Mouse (Mus musculus) lung, postnatal 0 days (tissue): ENCODE data around the gene Rasl10b. TPM values are rescaled to one million over a fixed set of nuclear protein-coding genes. Genes with fewer than 3 reads are reported as not detected.
A peak's percentile ranks its signal among the peaks of the same experiment; 100 is the strongest.

ENCODE experiments used
- ATAC-seq: fragments of 200-750 bp; cut with Nextera tagmentation; 2 replicates; pipeline ENCODE4 v1.8.0; 2017; ENCODE audit warnings: moderate library complexity
- DNase-seq: peaks from one replicate; pipeline ENCODE4 v3.0.0-alpha.2; 2016; ENCODE audit warnings: low spot score
- H3K27ac ChIP-seq: fragments of 300-500 bp; sonication (generic); 2 replicates; pipeline ENCODE4 v1.5.1; 2014; ENCODE audit warnings: antibody characterized with exemption, mild to moderate bottlenecking, low read length, mixed read lengths
- H3K27me3 ChIP-seq: fragments of 300-500 bp; sonication (generic); replicated peaks from 2 replicates; pipeline ENCODE4 v1.6.1; 2014; ENCODE audit warnings: low read length, mixed read lengths; ENCODE audit not compliant: insufficient read depth
- H3K36me3 ChIP-seq: fragments of 300-500 bp; sonication (generic); 2 replicates; pipeline ENCODE4 v1.6.1; 2014; ENCODE audit warnings: low read length, mixed read lengths; ENCODE audit not compliant: insufficient read depth
- H3K4me1 ChIP-seq: fragments of 300-500 bp; sonication (generic); 2 replicates; pipeline ENCODE4 v1.6.1; 2014; ENCODE audit warnings: antibody characterized with exemption, low read depth, low read length, mixed read lengths; ENCODE audit not compliant: insufficient read depth
- H3K4me2 ChIP-seq: fragments of 300-500 bp; sonication (generic); replicated peaks from 2 replicates; pipeline ENCODE4 v1.6.1; 2014; ENCODE audit warnings: low read depth, mild to moderate bottlenecking, low read length, moderate library complexity, mixed read lengths
- H3K4me3 ChIP-seq: fragments of 300-500 bp; sonication (generic); 2 replicates; pipeline ENCODE4 v1.5.1; 2014; ENCODE audit warnings: low read depth, low read length
- H3K9ac ChIP-seq: fragments of 300-500 bp; sonication (generic); replicated peaks from 2 replicates; pipeline ENCODE4 v1.6.1; 2014; ENCODE audit warnings: low read depth, mild to moderate bottlenecking
- H3K9me3 ChIP-seq: fragments of 300-500 bp; sonication (generic); 2 replicates; pipeline ENCODE4 v1.6.1; 2016; ENCODE audit warnings: low read length, mixed read lengths
- CTCF ChIP-seq: IDR thresholded peaks from 2 replicates; pipeline ENCODE4 v1.5.1; 2016; ENCODE audit warnings: antibody characterized with exemption, mild to moderate bottlenecking
- EP300 ChIP-seq: IDR thresholded peaks from 2 replicates; pipeline ENCODE4 v1.6.1; 2016; ENCODE audit warnings: antibody characterized with exemption, mild to moderate bottlenecking, control low read depth
- WGBS: fragments of 180-500 bp; shearing (Covaris S2); extraction: QIAGEN DNeasy Blood & Tissue Kit; methylation state at CpG from one replicate; pipeline ENCODE4 v1.1.7; 2014; 5-methylcytosine and 5-hydroxymethylcytosine counted together
- polyA plus RNA-seq: library from polyadenylated mRNA; unstranded; fragments of >200 nt; fragmentation: Nextera tagmentation; extraction: Ambion mirVana; gene quantifications from 2 replicates; pipeline ENCODE4 v1.2.1, GENCODE M21; 2015

The Rasl10b gene
- polyA plus RNA-seq, 1 experiment from 2014 or later = 0.80 TPM

DNA sequence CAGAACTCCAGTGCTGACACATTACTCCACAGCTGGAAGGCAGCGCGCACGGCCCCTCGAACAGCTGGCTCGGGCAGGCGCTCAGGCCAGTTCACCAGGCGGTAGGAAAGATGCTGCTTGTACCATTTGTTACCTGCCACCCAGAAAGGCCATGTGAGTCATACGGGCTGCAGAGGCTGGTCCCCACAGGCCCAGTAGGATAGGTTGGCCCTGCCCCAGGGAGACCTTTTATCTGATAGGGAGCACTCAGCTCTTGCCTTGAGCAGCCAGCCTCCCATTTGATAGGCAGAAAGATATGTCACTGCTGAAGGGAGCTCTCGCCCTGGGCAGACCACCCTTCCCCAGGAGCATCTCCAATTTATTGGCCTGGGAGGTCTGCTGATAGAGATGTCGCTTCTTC is 38.7 kb downstream of the Rasl10b start:
- H3K9me3 ChIP-seq = no peaks in the 10 kb centered on the region
- peaks cover 25% of the 10 kb centered on the region for H3K4me1 ChIP-seq
- no peak overlapping the region for H3K4me2 ChIP-seq
- DNase-seq (peak; percentile 18), ATAC-seq (no peak)
- no peak overlapping the region for H3K9ac ChIP-seq
- no peak overlapping the region for H3K4me3 ChIP-seq
- no peak overlapping the region for H3K27ac ChIP-seq
- TF ChIP-seq EP300 (no peak), CTCF (no peak)
- H3K27me3 ChIP-seq = peaks cover 16% of the 10 kb centered on the region
- H3K36me3 ChIP-seq = no peaks in the 10 kb centered on the region
- WGBS = 67% methylated on average over 10 of the region's 10 CpGs

DNA sequence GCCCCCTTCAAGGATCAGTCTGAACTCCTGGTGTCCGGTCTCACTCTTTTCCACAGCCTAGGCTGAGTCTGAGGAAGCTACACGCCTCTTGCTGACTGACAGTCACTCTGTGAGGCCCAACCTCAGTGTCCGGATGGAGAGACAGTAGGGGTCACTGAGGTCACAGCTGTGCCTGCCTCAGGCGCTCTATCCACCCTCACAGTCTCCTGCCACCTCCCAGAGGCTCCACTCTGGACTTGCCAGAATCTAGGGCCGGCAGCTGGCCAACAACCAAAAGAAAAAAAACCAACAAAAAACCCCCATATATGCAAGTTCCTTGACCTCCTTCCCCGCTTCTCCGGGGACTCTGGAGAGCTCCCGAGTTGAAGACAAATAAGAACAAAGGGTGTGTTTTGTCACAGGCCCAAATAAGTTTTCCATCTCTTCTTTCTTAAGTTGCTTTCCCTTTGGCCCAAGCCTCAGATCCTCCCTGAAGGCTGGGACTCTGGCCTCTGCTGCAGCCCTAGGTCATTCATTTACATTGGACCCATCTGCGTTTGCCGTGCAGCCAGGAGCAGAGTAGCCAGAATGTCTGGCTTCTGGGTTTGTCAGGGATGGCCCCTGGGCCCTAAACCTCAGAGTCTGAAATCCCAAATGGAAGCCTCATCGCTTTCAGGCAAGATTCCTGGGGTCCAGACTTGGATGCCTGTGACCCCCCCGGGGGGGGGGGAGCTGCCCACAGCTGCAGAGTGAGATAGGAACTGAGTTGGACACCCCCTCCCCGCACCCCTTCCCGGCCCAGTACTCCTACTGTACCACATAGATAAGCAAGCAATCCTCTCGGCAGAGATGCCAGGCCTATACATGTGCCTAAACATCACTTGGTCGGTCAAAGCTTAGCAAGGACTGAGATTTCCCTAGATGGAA is 39.3 kb downstream of the Rasl10b start:
- peak; percentile 60 for DNase-seq
- no peaks in the 10 kb centered on the region for H3K36me3 ChIP-seq
- no peak overlapping the region for H3K4me3 ChIP-seq
- WGBS = 22% methylated on average over 16 of the region's 16 CpGs
- peak; percentile 61 for ATAC-seq
- H3K4me2 ChIP-seq = no peak overlapping the region
- no peak overlapping the region for H3K9ac ChIP-seq
- H3K27me3 ChIP-seq = peaks cover 11% of the 10 kb centered on the region; the same call in 1 of the 2 replicates
- H3K9me3 ChIP-seq = no peaks in the 10 kb centered on the region
- H3K4me1 ChIP-seq = peaks cover 25% of the 10 kb centered on the region
- peak overlapping the region; percentile 32; the same call in 1 of the 2 replicates for H3K27ac ChIP-seq
- no peak for TF ChIP-seq EP300
- no peak for TF ChIP-seq CTCF

DNA sequence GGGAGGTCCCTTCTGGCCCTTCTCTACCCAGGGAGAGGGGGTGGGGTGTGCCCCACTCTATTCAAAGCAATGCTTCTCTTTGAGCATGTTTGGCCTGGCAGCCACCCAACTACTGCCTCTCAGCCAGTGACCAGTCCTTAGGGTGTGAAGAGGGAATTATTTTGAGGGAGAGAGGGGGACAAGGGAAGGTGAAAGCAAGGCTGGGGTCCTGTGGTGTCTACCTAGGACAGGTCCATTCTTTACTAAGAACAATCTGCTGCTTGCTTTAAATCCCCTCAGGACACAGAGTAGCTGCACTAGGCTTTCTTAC is 39.9 kb downstream of the Rasl10b start:
- Histone ChIP-seq H3K9me3 (no peaks in the 10 kb centered on the region), H3K4me3 (no peak overlapping the region), H3K4me1 (peaks cover 25% of the 10 kb centered on the region), H3K9ac (no peak overlapping the region), H3K36me3 (no peaks in the 10 kb centered on the region), H3K27me3 (peaks cover 8% of the 10 kb centered on the region; the same call in 1 of the 2 replicates), H3K27ac (0 out of 2 replicates have a peak overlapping the region, but pooled peaks have one; percentile 32), H3K4me2 (no peak overlapping the region)
- TF ChIP-seq CTCF = no peak
- no peak for TF ChIP-seq EP300
- DNase-seq (peak; percentile 77), ATAC-seq (peak; percentile 71)

DNA sequence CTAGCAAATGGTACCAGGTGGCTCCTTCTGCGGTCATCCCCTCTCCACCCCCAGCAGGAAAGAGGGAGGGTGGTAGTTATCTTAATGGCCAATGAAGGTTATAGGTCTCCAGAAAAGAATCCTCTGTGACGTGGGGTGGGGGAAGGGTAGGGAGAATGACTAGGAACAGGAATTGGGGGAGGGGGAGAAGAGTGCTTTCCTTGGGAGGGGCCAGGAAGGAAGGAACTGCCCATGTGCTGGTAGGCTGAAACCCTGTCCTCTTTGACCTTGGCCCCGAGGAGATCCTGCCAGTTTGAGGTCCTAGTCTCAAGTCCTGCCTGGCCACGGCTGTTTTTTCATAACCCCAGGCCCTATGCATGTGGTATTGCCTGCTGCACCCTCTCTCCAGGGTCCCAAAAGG is 40.4 kb downstream of the Rasl10b start:
- Histone ChIP-seq H3K9ac (no peak overlapping the region), H3K27me3 (peaks cover 5% of the 10 kb centered on the region; the same call in 1 of the 2 replicates), H3K9me3 (no peaks in the 10 kb centered on the region), H3K27ac (0 out of 2 replicates have a peak overlapping the region, but pooled peaks have one; percentile 32), H3K4me2 (no peak overlapping the region), H3K4me3 (no peak overlapping the region), H3K36me3 (no peaks in the 10 kb centered on the region), H3K4me1 (peaks cover 28% of the 10 kb centered on the region)
- 26% methylated on average over 4 of the region's 4 CpGs for WGBS
- DNase-seq = peak; percentile 49
- no peak for TF ChIP-seq CTCF
- peak; percentile 18; the same call in 1 of the 2 replicates for TF ChIP-seq EP300
- peak; percentile 46 for ATAC-seq

DNA sequence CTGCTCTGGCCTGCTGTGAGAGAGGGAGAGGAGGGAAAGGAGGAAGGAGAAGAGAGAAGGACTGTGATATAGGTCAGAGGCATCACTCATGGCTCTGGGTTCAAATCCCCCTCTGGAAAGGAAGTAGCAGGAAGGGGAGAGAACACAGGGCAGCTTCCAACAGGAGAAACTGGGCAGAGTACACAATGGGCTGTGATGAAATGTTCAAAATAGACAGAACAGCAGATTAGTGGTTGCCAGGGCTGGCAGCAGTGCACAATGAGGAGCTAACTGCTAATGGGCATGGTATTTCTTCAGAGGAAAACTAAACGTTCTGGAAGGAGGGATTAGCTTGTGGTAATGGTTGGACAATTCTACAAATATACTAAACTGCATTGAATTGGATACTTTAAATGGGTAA is 41.6 kb downstream of the Rasl10b start:
- no peak for ATAC-seq
- TF ChIP-seq EP300 (no peak), CTCF (no peak)
- WGBS = 32% methylated on average over 1 of the region's 1 CpGs
- DNase-seq = no peak
- Histone ChIP-seq H3K9me3 (no peaks in the 10 kb centered on the region), H3K36me3 (no peaks in the 10 kb centered on the region), H3K4me2 (no peak overlapping the region), H3K27me3 (0 out of 2 replicates have a peak, but pooled peaks cover under 1% of the 10 kb centered on the region), H3K4me3 (no peak overlapping the region), H3K9ac (no peak overlapping the region), H3K27ac (no peak overlapping the region), H3K4me1 (peaks cover 37% of the 10 kb centered on the region)

DNA sequence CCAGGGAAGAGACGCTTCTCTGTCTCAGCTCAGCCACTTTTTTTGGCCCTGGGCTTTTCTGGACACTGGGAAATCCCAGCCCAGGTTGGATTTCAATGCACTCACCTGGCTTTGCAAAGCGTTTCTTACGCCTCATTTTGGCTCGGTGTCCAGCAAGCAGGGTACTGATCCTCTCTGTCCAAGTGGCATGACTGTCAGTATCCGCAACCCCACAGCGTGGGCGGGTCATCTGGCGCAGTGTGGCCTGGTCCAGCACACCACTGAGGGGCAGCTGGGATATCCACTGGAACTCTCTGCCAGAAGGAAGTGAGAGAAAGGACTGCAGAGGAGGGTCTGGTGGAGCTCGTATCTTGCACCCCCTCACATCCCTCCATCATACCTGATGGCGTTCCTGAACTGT is 42.3 kb downstream of the Rasl10b start:
- Histone ChIP-seq H3K9ac (no peak overlapping the region), H3K27me3 (no peaks in the 10 kb centered on the region), H3K36me3 (no peaks in the 10 kb centered on the region), H3K4me2 (no peak overlapping the region), H3K9me3 (no peaks in the 10 kb centered on the region), H3K4me3 (no peak overlapping the region), H3K27ac (no peak overlapping the region), H3K4me1 (peaks cover 37% of the 10 kb centered on the region)
- ATAC-seq = no peak
- 86% methylated on average over 10 of the region's 10 CpGs for WGBS
- TF ChIP-seq CTCF = no peak
- no peak for TF ChIP-seq EP300
- DNase-seq = no peak
